Mouse (Mus musculus) bone marrow macrophage, adult 2 months (primary cell): ENCODE measurements at regions not wholly inside any gene's neighbourhood (a gene's known extent, or its start where the extent isn't known, plus 50 kb on each side); places are given as distances from the start of the nearest gene placed in this dataset.

Experiments used
- CTCF ChIP-seq: IDR thresholded peaks from 2 replicates; pipeline ENCODE4 v1.5.1; 2012; ENCODE audit warnings: low read depth, mild to moderate bottlenecking, low read length, moderate library complexity
- POLR2A ChIP-seq: IDR thresholded peaks from 2 replicates; pipeline ENCODE4 v1.6.1; 2012; ENCODE audit warnings: mild to moderate bottlenecking, low read depth, low read length, borderline replicate concordance

GRCm38 (mm10) chr10:118953440-118953839 lies 83.4 kb upstream of the Dyrk2 start:
- TF ChIP-seq POLR2A (no peak), CTCF (no peak)
